Mouse (Mus musculus) spleen, adult 2 months (tissue): ENCODE measurements around the gene 1810049J17Rik. TPM values are rescaled to one million over a fixed set of nuclear protein-coding genes. Genes with fewer than 3 reads are reported as not detected.

Experiments
- DNase-seq, 2 experiments: peaks; one replicate each; pipeline versions ENCODE4 v3.0.0 to v3.0.0-alpha.2; 2012 to 2021; ENCODE audit warnings: low spot score in 2 of 2, low read depth in 1 of 2
- H3K27ac ChIP-seq: fragments of 200-500 bp; 2 replicates; pipeline ENCODE4 v1.5.1; 2012; ENCODE audit warnings: low read length, inconsistent platforms; ENCODE audit not compliant: insufficient read depth
- H3K27me3 ChIP-seq: fragments of 200-500 bp; 2 replicates; pipeline ENCODE4 v1.6.1; 2012; ENCODE audit warnings: mild to moderate bottlenecking, moderate library complexity, low read length, inconsistent platforms; ENCODE audit not compliant: control insufficient read depth, insufficient read depth
- H3K36me3 ChIP-seq: fragments of 200-500 bp; 2 replicates; pipeline ENCODE4 v1.6.1; 2012; ENCODE audit warnings: mild to moderate bottlenecking, low read length, inconsistent platforms; ENCODE audit not compliant: control insufficient read depth, insufficient read depth
- H3K4me1 ChIP-seq: fragments of 200-500 bp; 2 replicates; pipeline ENCODE4 v1.6.1; 2011; ENCODE audit warnings: inconsistent platforms; ENCODE audit not compliant: control insufficient read depth, insufficient read depth, insufficient read length
- H3K4me3 ChIP-seq: fragments of 200-500 bp; 2 replicates; pipeline ENCODE4 v1.5.1; 2011; ENCODE audit warnings: mild to moderate bottlenecking, inconsistent platforms; ENCODE audit not compliant: insufficient read depth, insufficient read length; ENCODE audit errors: extremely low read depth
- CTCF ChIP-seq: fragments of 200-500 bp; IDR thresholded peaks from 2 replicates; pipeline ENCODE4 v1.5.1; 2011; ENCODE audit warnings: mild to moderate bottlenecking, inconsistent platforms; ENCODE audit not compliant: insufficient read depth, insufficient read length, insufficient replicate concordance; ENCODE audit errors: extremely low read depth
- POLR2A ChIP-seq: fragments of 200-500 bp; IDR thresholded peaks from 2 replicates; pipeline ENCODE4 v1.6.1; 2011; ENCODE audit warnings: low read depth, low read length, inconsistent platforms
- WGBS: fragments of 180-500 bp; shearing (Covaris S2); methylation state at CpG from one replicate; pipeline ENCODE4 v1.1.7; 2018; 5-methylcytosine and 5-hydroxymethylcytosine counted together
- polyA plus RNA-seq: library from polyadenylated mRNA; depleted of rRNA; stranded (reverse); fragments of >200 nt; gene quantifications from 2 replicates; pipeline ENCODE4 v1.2.3, GENCODE M21; 2012

Gene 1810049J17Rik
- polyA plus RNA-seq, 1 experiment = not detected

DNA sequence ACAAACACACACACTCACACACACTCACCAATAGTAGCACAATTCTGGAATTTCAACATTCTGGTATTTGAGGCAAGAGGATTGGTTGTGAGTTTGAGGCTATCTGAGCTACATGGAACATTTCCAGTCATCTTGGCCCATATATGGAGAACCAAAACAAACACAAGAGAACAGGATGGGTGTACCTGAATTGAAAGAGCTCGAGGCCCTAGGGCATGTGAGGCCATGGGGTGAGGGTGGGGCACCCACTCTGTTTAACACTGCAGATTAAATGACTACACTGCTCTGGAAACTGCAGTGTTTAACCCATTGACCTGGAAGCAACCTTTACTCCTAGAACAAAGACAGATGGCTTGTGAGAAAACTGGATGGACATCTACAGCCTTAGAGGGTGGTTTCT lies 8.4 kb downstream of the 1810049J17Rik start:
- DNase-seq = no peak
- TF ChIP-seq CTCF (no peak), POLR2A (no peak)
- WGBS = 28% methylated on average over 1 of the region's 1 CpGs
- no peaks in the 10 kb centered on the region for H3K36me3 ChIP-seq
- no peak overlapping the region for H3K4me3 ChIP-seq
- H3K4me1 ChIP-seq = no peaks in the 10 kb centered on the region
- H3K27ac ChIP-seq = no peak overlapping the region
- no peaks in the 10 kb centered on the region for H3K27me3 ChIP-seq

GRCm38 (mm10) chr15:12311465-12311864 lies 10.2 kb downstream of the 1810049J17Rik start:
- WGBS = 75% methylated on average over 7 of the region's 7 CpGs
- no peaks in the 10 kb centered on the region for H3K36me3 ChIP-seq
- no peak for DNase-seq
- H3K27me3 ChIP-seq = no peaks in the 10 kb centered on the region
- no peaks in the 10 kb centered on the region for H3K4me1 ChIP-seq
- H3K4me3 ChIP-seq = no peak overlapping the region
- no peak for TF ChIP-seq CTCF
- TF ChIP-seq POLR2A = no peak
- no peak overlapping the region for H3K27ac ChIP-seq

GRCm38 (mm10) chr15:12310676-12311075 lies 11.0 kb downstream of the 1810049J17Rik start:
- Histone ChIP-seq H3K27ac (no peak overlapping the region), H3K27me3 (no peaks in the 10 kb centered on the region), H3K4me1 (no peaks in the 10 kb centered on the region), H3K36me3 (no peaks in the 10 kb centered on the region), H3K4me3 (no peak overlapping the region)
- WGBS = 51% methylated on average over 4 of the region's 4 CpGs
- no peak for DNase-seq
- TF ChIP-seq CTCF (no peak), POLR2A (no peak)

- Histone ChIP-seq H3K4me3 (no peak overlapping the region), H3K27me3 (no peaks in the 10 kb centered on the region), H3K36me3 (no peaks in the 10 kb centered on the region), H3K4me1 (no peaks in the 10 kb centered on the region), H3K27ac (no peak overlapping the region)
- WGBS = 88% methylated on average over 5 of the region's 5 CpGs
- no peak for TF ChIP-seq CTCF
- DNase-seq = no peak
Observed at GRCm38 (mm10) chr15:12308539-12308938, 13.2 kb downstream of the 1810049J17Rik start.

- Histone ChIP-seq H3K27ac (no peak overlapping the region), H3K36me3 (no peaks in the 10 kb centered on the region), H3K4me3 (no peak overlapping the region), H3K27me3 (no peaks in the 10 kb centered on the region), H3K4me1 (no peaks in the 10 kb centered on the region)
- TF ChIP-seq POLR2A (no peak), CTCF (no peak)
- DNase-seq = no peak
- WGBS = 40% methylated on average over 4 of the region's 4 CpGs
Observed at GRCm38 (mm10) chr15:12307114-12307513, 14.6 kb downstream of the 1810049J17Rik start.

- Histone ChIP-seq H3K27ac (no peak overlapping the region), H3K36me3 (no peaks in the 10 kb centered on the region), H3K27me3 (no peaks in the 10 kb centered on the region), H3K4me3 (no peak overlapping the region), H3K4me1 (no peaks in the 10 kb centered on the region)
- WGBS = 15% methylated on average over 8 of the region's 8 CpGs
- TF ChIP-seq POLR2A (no peak), CTCF (no peak)
- no peak for DNase-seq
Observed at GRCm38 (mm10) chr15:12306188-12307071, 15.3 kb downstream of the 1810049J17Rik start.

DNA sequence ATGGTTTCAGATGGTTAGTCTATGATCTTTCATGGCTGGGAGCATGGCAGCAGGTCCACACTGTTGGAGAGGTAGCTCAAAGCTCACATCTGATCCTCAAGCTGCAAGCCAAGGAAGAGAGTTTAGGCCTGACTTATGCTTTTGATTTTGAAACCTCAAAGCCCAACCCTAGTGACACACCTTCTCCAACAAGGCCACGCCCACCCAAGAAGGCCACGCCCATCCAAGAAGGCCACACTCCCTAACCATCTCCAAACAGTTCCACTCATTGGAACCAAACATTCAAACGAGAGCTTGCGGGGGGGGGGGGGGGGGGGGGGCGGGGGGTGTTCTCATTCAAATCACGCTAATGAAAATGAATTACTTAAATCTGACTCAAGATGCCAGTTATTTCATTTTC lies 19.9 kb downstream of the 1810049J17Rik start:
- 80% methylated on average over 6 of the region's 6 CpGs for WGBS
- H3K27me3 ChIP-seq = no peaks in the 10 kb centered on the region
- no peak overlapping the region for H3K4me3 ChIP-seq
- no peak overlapping the region for H3K27ac ChIP-seq
- TF ChIP-seq POLR2A = no peak
- no peak for TF ChIP-seq CTCF
- DNase-seq = no peak
- H3K36me3 ChIP-seq = no peaks in the 10 kb centered on the region
- no peaks in the 10 kb centered on the region for H3K4me1 ChIP-seq
